ENCODE assay signal across 7 mouse cellular contexts in genomic region chr6:35133579-35134488, GRCm38 (mm10). TPM values are rescaled to one million over a fixed set of nuclear protein-coding genes. Genes with fewer than 3 reads are reported as not detected.
DNase-seq lines count a peak whose midpoint lies in the region; ATAC-seq and TF ChIP-seq lines count a peak whose summit lies in the region.

Cnot4 (minus strand) TSS chr6:35133724.

- peak; percentile 100 for DNase-seq in adrenal gland, postnatal 10 days
- peak; percentile 100 for DNase-seq in embryonic facial prominence, embryonic 10.5 days (ENCODE audit: low spot score)
- peak; percentile 81 for DNase-seq in gonadal fat pad, adult 2 months (ENCODE audit: low read depth)
- peak; percentile 100 for DNase-seq in left cerebral cortex, postnatal 4 days

- ATAC-seq in intestine, postnatal 0 days = peak; percentile 100
- ATAC-seq in midbrain, embryonic 12.5 days (ENCODE audit: low FRiP score, low read depth) = peak; percentile 99

- H3K4me2 ChIP-seq in intestine, postnatal 0 days (replicated peaks; ENCODE audit: low read depth) = peak within 1 kb of the TSS; percentile 90
- H3K4me2 ChIP-seq in midbrain, embryonic 12.5 days (replicated peaks) = peak within 1 kb of the TSS; percentile 91

- H3K27me3 ChIP-seq in embryonic facial prominence, embryonic 10.5 days (replicated peaks; ENCODE audit: low read depth, poor library complexity, severe bottlenecking) = no peaks in the 10 kb centered on the region
- H3K27me3 ChIP-seq in intestine, postnatal 0 days (replicated peaks; ENCODE audit: control insufficient read depth, insufficient read depth, low read length) = no peaks in the 10 kb centered on the region
- no peaks in the 10 kb centered on the region for H3K27me3 ChIP-seq in midbrain, embryonic 12.5 days
- H3K27me3 ChIP-seq in small intestine, adult 2 months (ENCODE audit: control insufficient read depth, insufficient read depth, low read length) = no peaks in the 10 kb centered on the region

- no peaks in the 10 kb centered on the region for H3K36me3 ChIP-seq in embryonic facial prominence, embryonic 10.5 days (replicated peaks)
- H3K36me3 ChIP-seq in intestine, postnatal 0 days (ENCODE audit: control insufficient read depth, insufficient read depth) = no peaks in the 10 kb centered on the region
- no peaks in the 10 kb centered on the region for H3K36me3 ChIP-seq in midbrain, embryonic 12.5 days
- H3K36me3 ChIP-seq in small intestine, adult 2 months (ENCODE audit: control insufficient read depth, insufficient read depth, low read length) = no peaks in the 10 kb centered on the region

- peak within 1 kb of the TSS; percentile 89 for H3K27ac ChIP-seq in embryonic facial prominence, embryonic 10.5 days (replicated peaks)
- peak within 1 kb of the TSS; percentile 93 for H3K27ac ChIP-seq in intestine, postnatal 0 days (ENCODE audit: low read depth, low read length)
- peak within 1 kb of the TSS; percentile 87 for H3K27ac ChIP-seq in midbrain, embryonic 12.5 days (replicated peaks)
- H3K27ac ChIP-seq in small intestine, adult 2 months (ENCODE audit: insufficient read depth, low read depth, low read length) = peak within 1 kb of the TSS; percentile 65

- no peaks in the 10 kb centered on the region for H3K9me3 ChIP-seq in embryonic facial prominence, embryonic 10.5 days
- no peaks in the 10 kb centered on the region for H3K9me3 ChIP-seq in intestine, postnatal 0 days (ENCODE audit: control insufficient read depth)
- no peaks in the 10 kb centered on the region for H3K9me3 ChIP-seq in midbrain, embryonic 12.5 days

- peaks cover 21% of the 10 kb centered on the region for H3K4me1 ChIP-seq in embryonic facial prominence, embryonic 10.5 days
- H3K4me1 ChIP-seq in intestine, postnatal 0 days (replicated peaks; ENCODE audit: control insufficient read depth, insufficient read depth, low read length) = no peaks in the 10 kb centered on the region
- H3K4me1 ChIP-seq in midbrain, embryonic 12.5 days = peaks cover 18% of the 10 kb centered on the region
- peaks cover 2% of the 10 kb centered on the region; the same call in 1 of the 2 replicates for H3K4me1 ChIP-seq in small intestine, adult 2 months (ENCODE audit: control insufficient read depth, insufficient read depth, insufficient read length, low read length)

- no peak for TF ChIP-seq CTCF in intestine, postnatal 0 days (IDR thresholded peaks at IDR 0.05; ENCODE audit: low read depth)
- no peak for TF ChIP-seq CTCF in small intestine, adult 2 months (IDR thresholded peaks at IDR 0.05; ENCODE audit: extremely low read depth, insufficient read length, insufficient replicate concordance, low read depth, low read length)

- peak within 1 kb of the TSS; percentile 85 for H3K9ac ChIP-seq in intestine, postnatal 0 days (ENCODE audit: low read depth, low read length)
- peak within 1 kb of the TSS; percentile 90 for H3K9ac ChIP-seq in midbrain, embryonic 12.5 days (replicated peaks)

- intact Hi-C loops in left cerebral cortex, postnatal 4 days (cut with DNase I) = no loop called here

- peak; percentile 67; the same call in 1 of the 2 replicates for TF ChIP-seq POLR2A in small intestine, adult 2 months (IDR thresholded peaks at IDR 0.05; ENCODE audit: low read depth, low read length)

- H3K4me3 ChIP-seq in embryonic facial prominence, embryonic 10.5 days = peak within 1 kb of the TSS; percentile 79
- H3K4me3 ChIP-seq in intestine, postnatal 0 days (ENCODE audit: low read depth, low read length) = peak within 1 kb of the TSS; percentile 78
- H3K4me3 ChIP-seq in midbrain, embryonic 12.5 days = peak within 1 kb of the TSS; percentile 75
- H3K4me3 ChIP-seq in small intestine, adult 2 months (ENCODE audit: low read depth, low read length) = peak within 1 kb of the TSS; percentile 87

- WGBS in embryonic facial prominence, embryonic 10.5 days = under 1% methylated on average over 55 of the region's 55 CpGs
- under 1% methylated on average over 55 of the region's 55 CpGs for whole genome bisulfite sequencing in intestine, postnatal 0 days
- under 1% methylated on average over 55 of the region's 55 CpGs for WGBS in midbrain, embryonic 12.5 days
- under 1% methylated on average over 55 of the region's 55 CpGs for WGBS in small intestine, adult 2 months

RNA-seq across cellular contexts. Expression of gene Cnot4, which starts in this region (rescaled TPM):
- total RNA-seq in adrenal gland, postnatal 10 days (2021) = 10 to 100 TPM; 18.2 to 23.4 TPM
- 29.1 and 30.1 TPM in 2 replicates for polyA plus RNA-seq in embryonic facial prominence, embryonic 10.5 days (2016; fragmentation: Nextera tagmentation; extraction: Ambion mirVana)
- 9.8 TPM in 2 replicates for polyA plus RNA-seq in gonadal fat pad, adult 2 months (2012; rRNA removed)
- polyA plus RNA-seq in intestine, postnatal 0 days (2015; fragmentation: Nextera tagmentation; extraction: Ambion mirVana) = 15.1 and 15.7 TPM in 2 replicates
- total RNA-seq in left cerebral cortex, postnatal 4 days (2021) = 10 to 100 TPM; 38.4 to 48.2 TPM
- 31.3 and 31.5 TPM in 2 replicates for polyA plus RNA-seq in midbrain, embryonic 12.5 days (2016; fragmentation: Nextera tagmentation; extraction: Ambion mirVana)
- polyA plus RNA-seq in small intestine, adult 2 months (2012; rRNA removed) = 2.1 and 5.3 TPM in 2 replicates

Comparison
In these comparisons a context has a peak if more than half of its experiments do, and no peak if none do; other contexts are left out.
1. Peak in every context shown above with its lines: DNase-seq, ATAC-seq, H3K4me3 ChIP-seq and H3K27ac ChIP-seq.